Mouse (Mus musculus) left cerebral cortex, adult 18-20 months (tissue): ENCODE data around the gene Gzmk. TPM values are rescaled to one million over a fixed set of nuclear protein-coding genes. Genes with fewer than 3 reads are reported as not detected.

Experiments
- DNase-seq, 2 experiments: peaks; one replicate each; pipeline ENCODE4 v3.0.0; 2021 to 2022; ENCODE audit warnings: low spot score in 2 of 2, mixed read lengths in 1 of 2
- total RNA-seq, 2 experiments: library from RNA; stranded (reverse); gene quantifications; 2 replicates each; pipeline ENCODE4 v1.2.3; 2021

Gzmk gene
- total RNA-seq, 2 experiments from 2014 or later, result 0.37 TPM; not detected in 1

- DNase-seq, result no peak
These were observed 20.4 kb downstream of the Gzmk start for GRCm38 (mm10) chr13:113205346-113205745.

- no peak for DNase-seq
These were observed 22.6 kb downstream of the Gzmk start for GRCm38 (mm10) chr13:113203146-113203545.

GRCm38 (mm10) chr13:113202184-113202583, 23.5 kb downstream of the Gzmk start:
- DNase-seq, result no peak

GRCm38 (mm10) chr13:113201631-113202030, 24.1 kb downstream of the Gzmk start:
- no peak for DNase-seq

- DNase-seq, result no peak
These were observed 25.0 kb downstream of the Gzmk start for GRCm38 (mm10) chr13:113200726-113201125.

- DNase-seq, result no peak
These were observed 26.4 kb downstream of the Gzmk start for GRCm38 (mm10) chr13:113199331-113199730.

GRCm38 (mm10) chr13:113197872-113198502, 27.7 kb downstream of the Gzmk start:
- no peak for DNase-seq

- DNase-seq, result no peak
These were observed 28.7 kb downstream of the Gzmk start for GRCm38 (mm10) chr13:113196808-113197674.

GRCm38 (mm10) chr13:113183720-113184119, 42.0 kb downstream of the Gzmk start:
- DNase-seq, result no peak

GRCm38 (mm10) chr13:113183310-113183709, 42.4 kb downstream of the Gzmk start:
- no peak for DNase-seq

GRCm38 (mm10) chr13:113174162-113174561, 51.5 kb downstream of the Gzmk start:
- DNase-seq, result no peak

- DNase-seq, result no peak
These were observed 55.5 kb downstream of the Gzmk start for GRCm38 (mm10) chr13:113170256-113170655.

GRCm38 (mm10) chr13:113168018-113168534, 57.6 kb downstream of the Gzmk start:
- DNase-seq, result no peak

GRCm38 (mm10) chr13:113164252-113165005, 61.3 kb downstream of the Gzmk start:
- DNase-seq, result no peak

GRCm38 (mm10) chr13:113151556-113151955, 74.2 kb downstream of the Gzmk start:
- no peak for DNase-seq

GRCm38 (mm10) chr13:113139597-113139996, 86.1 kb downstream of the Gzmk start:
- no peak for DNase-seq

- no peak for DNase-seq
These were observed 95.7 kb downstream of the Gzmk start for GRCm38 (mm10) chr13:113129974-113130373.
